Mouse (Mus musculus) layer of hippocampus, adult 9-10 months (tissue): ENCODE data around the gene Gm28961.
"Not testable (repeated sequence)": the region's sequence is repeated elsewhere in the genome, so short reads cannot be mapped to it uniquely, and the experiment has no call there.

Experiments
- DNase-seq: peaks from one replicate; pipeline ENCODE4 v3.0.0; 2022; ENCODE audit warnings: low spot score

The Gm28961 gene

DNA sequence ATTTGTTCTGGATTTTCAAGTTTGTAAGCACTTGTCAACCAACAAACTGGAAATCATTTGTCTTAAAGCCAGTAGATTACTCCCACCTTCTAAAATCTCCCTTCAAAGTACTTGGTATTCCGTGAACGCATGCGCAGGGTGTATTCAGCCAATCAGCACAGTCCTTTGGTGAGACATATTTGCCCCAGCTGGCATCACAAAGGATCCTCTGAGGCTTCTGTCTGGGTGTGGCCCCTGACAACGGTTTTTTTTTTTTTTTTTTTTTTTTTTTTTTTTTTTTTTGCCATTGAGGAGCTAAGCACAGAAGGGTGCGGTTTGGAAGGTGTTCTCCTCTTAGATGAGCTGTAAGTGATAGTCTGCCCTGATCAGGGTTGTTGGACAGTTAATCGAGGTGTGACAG is at the start of gene Gm28961:
Gene Gm28961, plus strand, starts transcription at position 301 of the 400 bp plus-strand sequence.
- DNase-seq, result not testable (repeated sequence)
